Mouse (Mus musculus) layer of hippocampus, postnatal 14 days (tissue): Measurements from ENCODE around the gene Get4. TPM values are rescaled to one million over a fixed set of nuclear protein-coding genes. Genes with fewer than 3 reads are reported as not detected.

Source experiments
- DNase-seq, 2 experiments: peaks; one replicate each; pipeline ENCODE4 v3.0.0; 2021 to 2022; ENCODE audit warnings: low spot score in 2 of 2, mixed read lengths in 1 of 2
- total RNA-seq, 2 experiments: library from RNA; stranded (reverse); gene quantifications; 2 replicates each; pipeline ENCODE4 v1.2.3; 2021

Gene Get4
- total RNA-seq, 2 experiments from 2014 or later = 45.5 to 49.2 TPM

DNA sequence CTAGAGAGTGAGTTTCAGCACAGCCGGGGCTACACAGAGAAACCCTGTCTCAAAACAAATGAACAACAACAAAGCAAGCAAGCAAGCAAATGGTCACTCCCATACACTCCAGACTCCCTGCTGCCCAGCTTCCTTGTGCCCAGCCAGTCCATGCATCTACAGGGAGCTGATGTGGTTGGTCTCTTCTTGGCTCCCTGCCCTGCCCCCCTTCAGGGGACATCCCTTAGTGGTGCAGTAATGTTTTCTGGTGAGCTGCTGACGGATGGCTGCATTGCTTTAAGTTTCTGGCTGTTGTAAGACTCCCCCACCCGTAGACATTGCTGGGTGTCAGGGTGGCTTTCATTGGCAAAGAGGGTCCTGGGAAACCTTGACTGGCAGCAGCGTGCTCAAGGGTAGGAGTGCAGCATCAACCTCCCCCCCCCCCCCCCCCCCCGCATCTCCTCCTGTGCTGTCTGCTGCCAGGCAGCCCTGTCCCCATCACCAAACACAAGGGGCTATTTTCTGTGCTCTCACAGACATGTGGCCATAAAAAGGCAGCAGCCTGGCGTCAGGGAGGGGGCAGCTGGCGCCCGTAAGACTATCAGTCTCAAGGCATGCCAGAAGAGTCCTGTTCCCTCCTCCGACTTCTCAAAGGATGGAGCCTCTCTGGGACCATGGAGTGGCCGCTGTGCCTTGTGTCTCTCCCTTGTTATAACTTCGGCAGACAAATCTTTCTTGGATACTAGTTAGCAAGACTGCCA lies 29.4 kb downstream of the Get4 start:
- no peak for DNase-seq

DNA sequence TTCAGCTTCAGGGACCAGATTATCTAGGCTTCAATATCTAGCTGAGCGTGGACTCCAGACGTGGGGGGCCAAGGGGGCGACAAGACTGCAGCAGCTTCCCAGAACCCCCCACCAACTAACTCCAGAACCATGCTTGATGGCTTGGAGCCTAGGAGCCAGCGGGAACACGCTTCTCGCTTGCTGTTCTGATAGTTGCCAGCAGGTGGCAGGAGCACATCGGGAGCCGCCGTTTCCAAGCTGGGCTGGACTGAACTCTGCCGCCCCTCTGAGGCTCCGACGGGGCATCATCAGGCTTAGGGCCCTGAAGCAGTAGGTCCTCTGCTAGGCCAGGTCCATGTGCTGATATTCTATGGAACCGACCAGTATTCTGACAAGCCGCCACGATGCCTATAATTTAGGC lies 30.1 kb downstream of the Get4 start:
- DNase-seq = peak; percentile 85 to 87

DNA sequence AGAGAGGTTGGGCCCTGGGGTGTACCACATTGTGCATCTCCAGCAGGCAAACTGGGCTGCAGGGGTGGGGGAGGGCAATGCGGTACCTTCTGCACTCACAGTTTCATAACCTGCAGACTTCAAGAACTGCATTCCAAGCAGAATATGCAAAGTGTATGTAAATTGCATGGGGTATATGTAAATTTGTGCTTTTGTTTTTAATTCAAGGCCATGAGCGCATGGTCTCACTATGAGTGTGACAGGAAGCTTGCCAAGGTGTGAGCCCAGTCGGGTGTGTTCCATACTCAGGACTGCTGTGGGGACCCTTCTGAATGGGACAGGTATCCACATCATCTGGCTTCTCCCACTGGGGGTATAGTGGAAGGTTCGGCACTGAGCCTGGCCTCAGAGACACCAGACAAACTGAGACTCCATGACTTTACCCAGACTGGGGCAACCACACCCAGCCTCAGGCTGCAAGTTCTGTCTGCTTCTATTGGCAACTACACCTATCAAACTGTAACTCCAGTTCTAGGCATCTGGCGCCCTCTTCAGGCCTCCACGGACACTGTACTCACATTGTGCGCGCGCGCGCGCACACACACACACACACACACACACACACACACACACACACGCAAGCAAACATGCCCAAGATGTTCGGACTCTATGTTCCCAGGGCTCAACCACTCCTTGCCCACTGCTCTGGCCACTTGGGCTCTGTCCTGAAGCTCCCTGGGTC lies 31.5 kb downstream of the Get4 start:
- DNase-seq = no peak

DNA sequence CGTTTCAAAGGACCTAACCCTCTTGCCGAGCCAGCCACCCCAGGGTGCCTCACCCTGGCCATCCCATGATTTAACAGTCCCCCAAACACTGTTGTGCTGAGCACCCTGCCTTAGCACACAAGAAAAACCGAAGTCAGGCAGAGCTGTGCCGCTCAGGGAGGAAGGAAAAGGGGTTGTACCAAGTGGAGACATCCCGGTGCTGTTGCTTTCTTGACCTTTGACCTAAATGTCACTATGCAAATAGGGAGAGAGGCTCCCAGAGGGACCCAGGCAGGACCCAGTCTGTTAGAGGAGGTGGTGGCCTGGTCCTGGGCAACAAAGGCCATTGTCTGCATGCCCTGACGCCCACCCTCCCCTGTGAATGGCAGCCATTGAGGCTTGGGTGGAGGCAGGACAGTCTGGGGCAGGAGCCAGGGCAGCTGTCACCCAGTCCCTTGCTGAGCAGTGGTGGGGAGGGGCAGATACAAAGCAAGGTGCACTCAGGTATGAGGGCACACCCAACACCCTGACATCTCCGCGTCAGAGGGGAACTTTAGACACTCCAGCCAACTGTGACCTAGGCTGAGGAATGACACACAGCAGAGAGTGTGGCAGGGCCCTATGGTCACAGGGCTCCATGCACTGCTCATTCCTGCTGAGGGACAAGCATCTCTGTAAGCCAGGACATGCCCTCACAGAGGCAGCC lies 33.4 kb downstream of the Get4 start:
- DNase-seq = no peak

DNA sequence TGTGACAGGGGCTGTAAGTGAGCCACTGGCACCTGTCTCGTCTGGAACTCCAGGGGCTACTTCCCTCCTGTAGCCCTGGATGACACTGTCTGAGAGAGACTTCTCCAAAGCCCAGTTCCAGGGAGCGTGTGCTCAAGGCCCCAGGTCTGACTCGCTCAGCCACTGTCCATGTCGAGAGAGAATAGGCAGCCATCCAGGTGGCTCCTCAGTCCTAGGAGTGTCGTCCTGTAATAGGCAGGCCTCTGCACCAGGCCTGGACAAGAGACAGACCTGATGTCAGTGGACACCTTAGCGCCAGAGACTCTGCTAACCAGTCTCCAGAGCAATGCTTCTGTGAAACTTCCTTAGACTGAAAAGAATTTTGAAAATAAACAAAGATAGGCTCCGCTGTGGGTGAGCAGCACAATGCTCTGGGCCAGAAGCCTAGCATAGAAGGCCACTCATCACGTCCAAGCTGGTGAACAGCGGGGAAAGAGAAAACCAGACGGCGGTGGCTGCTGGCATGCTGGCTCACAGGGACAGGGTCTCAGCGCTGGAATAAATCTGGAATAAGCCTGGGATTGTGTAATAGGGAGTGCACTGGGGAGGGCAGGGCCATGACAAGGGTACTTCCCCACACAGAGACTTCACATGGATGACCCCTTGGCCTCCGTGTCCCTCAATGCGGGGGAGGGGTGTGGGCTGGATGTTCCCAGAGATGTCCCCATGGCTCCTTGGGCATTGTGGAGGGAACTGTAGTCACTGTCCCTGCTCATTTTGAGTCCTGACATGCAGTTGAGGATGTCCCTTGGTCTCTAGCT lies 34.2 kb downstream of the Get4 start:
- no peak for DNase-seq

DNA sequence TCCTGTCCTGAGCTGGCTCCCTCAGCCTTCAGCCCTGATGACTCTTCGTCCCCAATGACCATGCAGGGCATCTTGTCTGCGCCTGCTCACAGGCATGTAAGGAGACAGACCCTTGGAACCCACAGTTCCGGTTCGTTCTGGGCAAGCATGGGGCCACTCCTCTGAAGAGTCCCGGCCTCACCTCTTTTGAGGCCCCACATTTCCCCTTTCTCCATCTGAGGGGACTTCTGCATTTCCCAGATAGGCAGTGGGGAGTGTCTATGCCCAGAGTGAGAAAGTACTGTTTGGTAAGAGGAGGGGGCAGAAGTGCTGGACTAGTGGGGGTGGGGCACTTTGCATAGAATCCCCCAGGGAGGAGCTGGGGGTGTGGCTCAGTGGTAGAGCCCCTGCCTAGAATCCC lies 35.0 kb downstream of the Get4 start:
- DNase-seq = no peak

DNA sequence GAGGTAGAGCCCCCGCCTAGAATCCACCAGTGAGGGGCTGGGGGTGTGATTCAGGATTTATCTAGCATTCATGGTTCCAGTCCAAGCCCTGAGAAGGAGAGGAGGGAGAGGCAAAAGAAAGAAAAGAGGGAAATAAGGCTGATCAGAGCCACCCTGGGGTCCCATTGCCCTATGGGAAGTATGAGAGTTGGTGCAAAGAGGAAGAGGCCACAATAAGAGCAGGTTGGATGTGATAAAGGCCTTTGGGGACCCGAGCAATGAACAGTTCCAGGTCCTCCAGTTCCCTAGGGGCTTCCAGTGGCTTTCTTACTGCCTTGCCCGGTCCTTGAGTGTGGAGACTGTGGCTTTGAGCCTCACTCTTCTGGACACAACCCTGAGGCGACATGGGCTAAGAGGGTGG lies 35.7 kb downstream of the Get4 start:
- no peak for DNase-seq

DNA sequence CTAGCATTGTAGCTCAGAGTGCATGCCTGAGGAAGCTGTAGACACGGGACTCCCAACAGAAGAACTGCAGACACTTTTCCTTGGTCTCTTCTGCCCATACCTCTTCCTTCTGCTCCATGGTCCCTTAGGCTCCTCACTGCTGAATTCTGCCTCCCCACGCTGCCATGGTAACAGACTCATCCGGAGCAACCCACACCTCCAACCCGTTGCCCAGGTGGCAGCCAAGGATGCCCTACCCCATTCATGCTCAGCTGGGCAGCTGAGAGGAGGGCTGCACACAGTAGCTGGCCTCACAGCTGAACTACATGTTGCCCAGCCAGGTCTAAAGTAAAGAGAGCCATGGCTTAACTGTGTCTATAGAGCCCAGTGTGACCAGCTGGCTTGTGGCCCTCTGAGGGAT lies 36.5 kb downstream of the Get4 start:
- DNase-seq = no peak

DNA sequence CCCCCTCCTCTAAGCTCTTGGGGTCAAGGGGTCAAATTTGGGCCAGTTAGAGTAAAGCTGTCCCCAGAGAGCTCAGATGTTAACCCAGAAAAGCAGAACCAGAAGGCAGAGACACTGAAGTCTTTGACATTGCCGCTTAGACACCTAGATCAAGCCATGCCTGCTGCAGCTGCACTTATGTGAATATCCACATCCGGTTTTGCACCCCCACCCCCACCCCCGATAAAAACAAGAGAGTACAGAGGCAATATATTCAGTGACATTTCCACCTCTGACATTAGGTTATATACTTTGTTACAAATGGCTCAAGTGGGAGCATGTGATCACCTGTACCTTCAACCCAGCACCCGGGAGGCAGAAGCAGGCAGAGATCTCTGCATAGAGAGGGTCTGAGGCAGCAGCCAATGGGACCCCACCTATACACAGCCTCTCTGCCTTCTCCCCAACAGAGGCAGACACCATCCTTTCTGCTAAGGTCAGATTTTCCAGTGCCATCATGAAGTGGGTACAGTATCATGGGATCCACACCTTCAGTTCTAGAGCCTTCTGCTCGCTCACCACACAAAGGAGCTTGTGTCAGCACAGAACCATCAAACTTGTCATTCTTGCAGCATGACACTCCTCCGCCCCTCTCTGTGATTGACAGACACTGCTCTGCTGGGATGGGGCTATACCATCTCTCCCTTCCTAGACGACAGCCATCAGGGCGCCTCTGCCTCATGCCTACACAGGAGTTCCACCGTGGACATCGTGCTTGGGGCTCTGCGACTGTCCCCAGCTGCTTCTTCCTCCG lies 38.5 kb downstream of the Get4 start:
- DNase-seq = no peak

DNA sequence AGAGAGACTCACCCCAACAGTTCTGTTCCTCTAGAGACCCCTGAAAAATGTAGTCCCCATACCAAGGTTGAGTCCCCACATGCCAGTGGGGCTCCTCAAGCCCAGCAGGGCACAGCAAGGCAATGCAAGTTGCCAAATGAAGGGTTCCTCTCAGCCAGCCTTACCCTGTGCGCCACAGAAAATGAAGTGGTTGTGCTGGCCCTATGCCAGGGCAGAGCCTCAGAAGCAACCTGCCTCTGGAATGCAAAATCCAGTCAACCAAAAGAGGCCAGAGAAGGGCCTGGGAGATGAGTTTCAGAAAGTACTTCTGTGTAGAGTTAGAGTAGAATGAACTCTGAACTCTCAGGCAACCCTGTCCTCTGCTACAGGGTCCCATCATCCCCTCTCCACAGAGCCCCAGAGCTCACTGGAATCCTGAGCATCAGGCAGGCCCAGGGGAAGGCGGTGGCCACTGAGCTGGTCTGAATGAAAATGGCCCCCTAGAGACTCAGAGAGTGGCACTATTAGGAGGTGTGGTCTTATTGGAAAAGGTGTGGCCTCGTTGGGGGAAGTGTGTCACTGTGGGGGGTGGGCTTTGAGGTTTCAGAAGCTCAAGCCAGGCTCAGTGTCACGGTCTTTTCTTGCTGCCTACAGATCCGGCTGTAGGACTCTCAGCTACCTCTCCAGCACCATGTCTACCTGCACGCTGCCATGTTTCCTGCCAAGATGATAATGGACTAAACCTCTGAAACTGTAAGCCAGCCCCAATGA lies 39.9 kb downstream of the Get4 start:
- DNase-seq = no peak

DNA sequence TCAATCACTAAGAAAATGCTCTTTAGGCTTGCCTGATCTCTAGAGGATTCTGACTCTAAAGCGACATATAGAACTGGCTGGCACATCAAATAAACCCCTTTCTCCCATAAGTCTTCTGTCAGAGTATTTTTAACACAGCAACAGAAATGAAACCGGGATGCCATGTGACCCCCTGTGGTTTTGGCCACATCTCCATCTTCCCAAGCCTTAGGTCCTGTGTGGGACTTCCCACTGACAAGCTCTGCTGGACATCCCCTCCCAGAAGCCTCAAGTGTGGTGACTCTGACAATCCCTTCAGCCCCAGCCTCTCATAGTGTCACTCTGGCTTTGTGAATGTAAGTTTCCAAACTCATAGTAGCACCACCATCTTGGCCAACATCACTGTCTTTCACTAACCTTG lies 42.0 kb downstream of the Get4 start:
- DNase-seq = no peak

DNA sequence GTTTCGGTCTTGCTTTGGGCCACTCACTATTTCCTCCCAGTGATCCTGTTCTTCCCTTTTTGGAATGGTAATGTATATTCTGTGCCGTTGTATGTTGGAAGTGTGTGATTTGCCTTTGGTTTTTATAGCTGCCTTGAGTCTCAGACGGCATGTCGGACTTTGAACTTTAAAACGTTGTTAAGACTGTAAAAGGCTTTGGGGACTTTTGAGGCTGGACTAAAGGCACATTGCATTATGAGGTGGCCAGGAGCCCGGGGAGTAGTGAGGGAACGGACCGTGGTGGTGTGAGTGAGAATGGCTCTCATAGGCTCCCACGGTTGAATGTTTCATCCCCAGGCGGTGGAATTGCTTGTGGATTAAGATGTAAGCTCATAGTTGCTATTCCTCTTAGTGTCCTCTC lies 45.0 kb downstream of the Get4 start:
- no peak for DNase-seq

DNA sequence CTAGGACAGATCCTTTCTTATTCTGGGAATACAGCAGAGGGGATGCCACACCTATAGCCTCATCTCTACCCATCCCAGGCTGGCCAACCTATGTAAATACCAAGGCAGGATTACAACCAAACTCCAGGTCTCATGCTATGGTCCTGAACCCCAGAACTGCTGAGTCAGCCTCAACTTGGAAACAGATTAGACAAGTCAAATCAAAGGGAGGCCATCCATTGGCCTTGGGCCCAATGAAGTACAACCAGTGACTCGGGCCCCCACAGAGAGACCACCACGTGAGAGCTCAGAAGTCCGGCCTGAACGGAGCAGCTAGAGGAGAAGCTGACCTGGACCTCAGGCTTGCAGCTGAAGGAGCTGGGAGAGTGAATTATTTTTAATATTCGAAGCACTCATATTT lies 45.6 kb downstream of the Get4 start:
- no peak for DNase-seq

DNA sequence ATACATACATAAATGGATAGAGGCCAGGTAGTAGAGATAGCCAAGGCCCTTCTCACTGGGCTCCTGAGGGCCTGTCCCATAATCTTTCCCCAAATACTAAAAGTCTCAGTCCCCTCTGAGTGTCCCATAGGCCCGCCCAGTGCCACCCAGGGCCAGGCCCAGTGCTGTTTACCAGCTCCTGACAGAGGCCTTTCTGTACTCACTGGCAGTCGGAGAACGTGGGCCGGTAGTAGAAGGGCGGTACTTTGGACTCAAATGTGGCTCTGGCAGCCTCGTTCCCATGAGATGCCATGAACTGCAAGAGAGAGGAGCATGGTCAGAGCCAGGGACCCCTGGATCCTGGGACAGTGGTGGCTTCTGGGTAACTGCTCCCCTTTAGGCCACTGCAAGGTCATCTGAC lies 50.0 kb downstream of the Get4 start:
- DNase-seq = no peak

DNA sequence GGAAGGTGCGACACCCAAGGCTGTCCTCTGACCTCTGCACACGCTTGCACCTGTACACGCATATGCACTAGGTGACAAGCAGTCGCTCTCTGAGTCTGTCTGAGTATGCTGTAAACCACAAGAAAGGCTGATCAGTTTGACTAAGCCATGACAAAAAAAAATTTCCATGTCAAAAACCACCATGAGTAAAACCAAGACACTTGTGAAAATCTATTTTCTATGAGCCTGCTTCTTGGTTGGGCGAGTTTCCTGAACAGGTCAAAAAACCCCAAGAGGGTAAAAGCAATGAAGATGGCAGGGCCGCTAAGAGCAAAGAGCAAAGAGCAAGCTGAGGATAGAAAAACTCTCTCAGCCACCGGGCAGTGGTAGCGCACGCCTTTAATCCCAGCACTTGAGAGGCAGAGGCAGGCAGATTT lies 51.5 kb downstream of the Get4 start:
- no peak for DNase-seq

DNA sequence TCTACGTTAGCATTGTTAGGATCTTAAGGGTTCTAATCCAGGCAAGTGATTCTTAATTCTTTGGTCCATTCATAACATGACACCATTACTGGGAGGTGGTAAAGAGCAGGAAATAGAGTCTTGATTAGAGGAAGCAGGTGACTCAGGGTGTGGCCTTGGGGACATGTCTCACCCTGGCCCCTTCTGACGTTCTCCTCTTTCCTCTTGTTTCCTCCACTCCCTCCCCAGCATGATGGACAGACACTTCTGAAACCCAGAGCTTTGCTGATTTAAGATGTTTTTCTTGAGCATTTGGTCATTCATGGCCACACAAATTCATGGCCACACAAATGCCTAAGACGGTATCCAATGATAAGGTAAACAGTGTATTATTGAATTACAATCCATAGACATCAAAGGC lies 57.8 kb downstream of the Get4 start:
- DNase-seq = no peak

DNA sequence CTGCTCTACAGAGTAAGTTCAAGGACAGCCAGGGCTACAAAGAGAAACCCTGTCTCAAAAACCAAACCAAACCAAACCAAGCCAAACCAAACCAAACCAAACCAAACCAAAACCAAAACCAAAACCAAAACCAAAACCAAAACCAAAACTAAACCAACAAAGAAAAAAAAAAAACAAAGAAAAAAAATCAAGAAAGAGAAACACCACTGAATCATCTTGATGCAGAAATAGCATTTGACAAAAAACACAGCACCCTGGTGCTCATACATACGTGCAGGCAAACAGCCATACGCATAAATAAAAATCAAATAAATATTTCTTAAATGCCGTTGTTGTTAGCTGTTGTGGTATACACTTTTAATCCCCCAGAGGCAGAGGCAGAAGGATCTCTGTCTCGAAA lies 58.4 kb downstream of the Get4 start:
- DNase-seq = no peak

DNA sequence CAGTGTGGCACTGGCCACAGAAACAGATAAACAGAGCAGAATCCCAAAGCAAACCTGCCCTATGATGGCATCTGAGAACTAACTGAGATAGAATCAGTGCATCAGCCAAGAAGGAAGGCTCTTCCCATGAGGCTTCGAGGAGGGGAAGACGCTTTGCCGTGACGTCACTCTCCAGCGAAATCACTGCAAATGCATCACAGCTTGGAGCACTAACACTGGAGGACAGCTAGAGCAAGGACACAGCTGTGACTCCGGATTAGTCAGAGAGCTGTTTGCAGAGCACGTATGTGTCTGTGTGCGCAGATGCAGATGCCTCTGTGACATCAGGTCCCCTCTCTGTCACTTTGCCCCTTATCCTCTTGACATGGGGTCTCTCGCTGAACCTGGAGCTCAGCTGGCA lies 59.7 kb downstream of the Get4 start:
- DNase-seq = no peak

DNA sequence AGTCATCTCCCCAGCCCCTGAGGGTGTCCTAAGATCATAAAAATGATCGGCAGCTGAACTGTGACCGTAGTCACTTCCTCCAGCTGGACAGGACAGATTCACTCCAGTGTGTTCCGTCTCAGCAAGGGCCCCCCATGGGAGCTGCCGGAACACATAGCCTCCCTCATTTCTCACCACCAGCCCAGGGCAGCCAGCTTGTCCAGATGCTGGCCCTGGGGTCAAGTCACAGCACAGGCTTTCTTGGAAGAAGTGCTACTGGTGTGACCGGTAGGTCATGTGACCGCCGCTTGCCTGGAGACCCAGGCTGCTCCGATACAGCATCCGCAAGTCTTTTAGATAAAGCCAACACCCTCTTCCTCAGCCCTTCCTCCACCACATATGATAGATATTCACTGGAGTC lies 61.4 kb downstream of the Get4 start:
- DNase-seq = no peak
